Mouse (Mus musculus) liver, embryonic 16.5 days (tissue): ENCODE measurements around the gene Ryk. TPM values are rescaled to one million over a fixed set of nuclear protein-coding genes. Genes with fewer than 3 reads are reported as not detected.
"Not testable (repeated sequence)": the region's sequence is repeated elsewhere in the genome, so short reads cannot be mapped to it uniquely, and the experiment has no call there.

Experiments
- ATAC-seq: fragments of 200-750 bp; cut with Nextera tagmentation; 2 replicates; pipeline ENCODE4 v1.8.0; 2017; ENCODE audit warnings: low read depth, mild to moderate bottlenecking, moderate number of reproducible peaks, moderate library complexity
- H3K27ac ChIP-seq: fragments of 300-500 bp; sonication (generic); 2 replicates; pipeline ENCODE4 v1.5.1; 2014; ENCODE audit warnings: mild to moderate bottlenecking, low read length
- H3K27me3 ChIP-seq: fragments of 300-500 bp; sonication (generic); 2 replicates; pipeline ENCODE4 v1.6.1; 2014; ENCODE audit warnings: low read depth, low read length, mixed read lengths; ENCODE audit not compliant: control insufficient read depth, insufficient read depth
- H3K36me3 ChIP-seq: fragments of 300-500 bp; sonication (generic); 2 replicates; pipeline ENCODE4 v1.6.1; 2014; ENCODE audit warnings: mild to moderate bottlenecking; ENCODE audit not compliant: control insufficient read depth, insufficient read depth
- H3K4me1 ChIP-seq: fragments of 300-500 bp; sonication (generic); 2 replicates; pipeline ENCODE4 v1.6.1; 2014; ENCODE audit warnings: low read depth, low read length, mixed read lengths; ENCODE audit not compliant: control insufficient read depth
- H3K4me2 ChIP-seq: fragments of 300-500 bp; sonication (generic); 2 replicates; pipeline ENCODE4 v1.6.1; 2014; ENCODE audit warnings: low read depth, low read length, mixed read lengths
- H3K4me3 ChIP-seq: fragments of 300-500 bp; sonication (generic); 2 replicates; pipeline ENCODE4 v1.5.1; 2014; ENCODE audit warnings: low read depth, mild to moderate bottlenecking, low read length
- H3K9ac ChIP-seq: fragments of 300-500 bp; sonication (generic); 2 replicates; pipeline ENCODE4 v1.6.1; 2014; ENCODE audit warnings: low read depth, low read length
- H3K9me3 ChIP-seq: fragments of 300-500 bp; sonication (generic); replicated peaks from 2 replicates; pipeline ENCODE4 v1.6.1; 2016; ENCODE audit warnings: low read length; ENCODE audit not compliant: control insufficient read depth
- WGBS: fragments of 180-500 bp; shearing (Covaris S2); extraction: QIAGEN DNeasy Blood & Tissue Kit; methylation state at CpG from one replicate; pipeline ENCODE4 v1.1.7; 2014; ENCODE audit not compliant: insufficient replicate concordance; 5-methylcytosine and 5-hydroxymethylcytosine counted together
- polyA plus RNA-seq: library from polyadenylated mRNA; unstranded; fragments of >200 nt; fragmentation: Nextera tagmentation; extraction: Ambion mirVana; gene quantifications from 2 replicates; pipeline ENCODE4 v1.2.1, GENCODE M21; 2015

The Ryk gene
- polyA plus RNA-seq, 1 experiment from 2014 or later, result 3.0 TPM

- H3K4me1 ChIP-seq, result no peaks in the 10 kb centered on the region
- H3K9ac ChIP-seq, result no peak overlapping the region
- H3K9me3 ChIP-seq, result no peaks in the 10 kb centered on the region
- H3K4me3 ChIP-seq, result no peak overlapping the region
- 69% methylated on average over 3 of the region's 3 CpGs for WGBS
- H3K36me3 ChIP-seq, result no peaks in the 10 kb centered on the region; the same call in 1 of the 2 replicates
- H3K4me2 ChIP-seq, result no peak overlapping the region
- H3K27me3 ChIP-seq, result no peaks in the 10 kb centered on the region
- H3K27ac ChIP-seq, result no peak overlapping the region
- no peak for ATAC-seq
Measured at GRCm38 (mm10) chr9:102911526-102911925, 76.8 kb downstream of the Ryk start.

GRCm38 (mm10) chr9:102912516-102913035 lies 77.9 kb downstream of the Ryk start:
- no peak for ATAC-seq
- no peak overlapping the region for H3K4me3 ChIP-seq
- H3K36me3 ChIP-seq, result no peaks in the 10 kb centered on the region; the same call in 1 of the 2 replicates
- no peak overlapping the region for H3K4me2 ChIP-seq
- 81% methylated on average over 10 of the region's 10 CpGs for WGBS
- H3K27ac ChIP-seq, result no peak overlapping the region
- no peaks in the 10 kb centered on the region for H3K27me3 ChIP-seq
- H3K9me3 ChIP-seq, result no peaks in the 10 kb centered on the region
- H3K4me1 ChIP-seq, result no peaks in the 10 kb centered on the region
- H3K9ac ChIP-seq, result no peak overlapping the region

GRCm38 (mm10) chr9:102913597-102913996 lies 78.9 kb downstream of the Ryk start:
- 68% methylated on average over 3 of the region's 3 CpGs for WGBS
- not testable (repeated sequence) for H3K9me3 ChIP-seq, H3K27me3 ChIP-seq, ATAC-seq, H3K4me2 ChIP-seq, H3K9ac ChIP-seq, H3K36me3 ChIP-seq, H3K4me1 ChIP-seq, H3K27ac ChIP-seq, H3K4me3 ChIP-seq

DNA sequence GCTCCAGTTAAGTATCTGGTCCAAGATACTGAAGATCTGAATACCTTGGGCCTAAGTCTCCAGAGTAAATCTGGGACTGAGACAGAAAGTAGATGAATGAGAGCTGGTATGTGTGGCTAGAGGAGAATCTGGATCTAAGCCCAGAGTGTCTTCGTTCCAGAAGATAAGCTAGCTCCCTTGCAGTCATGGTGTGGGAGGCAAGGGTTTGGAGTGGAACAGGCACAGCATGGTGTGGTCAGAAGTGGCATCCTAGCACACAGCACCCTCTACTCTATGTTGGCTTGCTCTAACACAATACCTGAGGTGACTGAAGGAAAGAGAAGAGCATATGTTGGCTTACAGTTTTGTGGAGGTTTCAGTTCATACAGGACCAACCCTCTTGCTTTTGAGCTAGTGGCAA lies 79.9 kb downstream of the Ryk start:
- no peak for ATAC-seq
- Histone ChIP-seq H3K27ac (no peak overlapping the region), H3K27me3 (no peaks in the 10 kb centered on the region), H3K9me3 (no peaks in the 10 kb centered on the region), H3K9ac (no peak overlapping the region), H3K4me3 (no peak overlapping the region), H3K4me2 (no peak overlapping the region), H3K4me1 (no peaks in the 10 kb centered on the region), H3K36me3 (no peaks in the 10 kb centered on the region; the same call in 1 of the 2 replicates)
- WGBS, result 39% methylated on average over 1 of the region's 1 CpGs

DNA sequence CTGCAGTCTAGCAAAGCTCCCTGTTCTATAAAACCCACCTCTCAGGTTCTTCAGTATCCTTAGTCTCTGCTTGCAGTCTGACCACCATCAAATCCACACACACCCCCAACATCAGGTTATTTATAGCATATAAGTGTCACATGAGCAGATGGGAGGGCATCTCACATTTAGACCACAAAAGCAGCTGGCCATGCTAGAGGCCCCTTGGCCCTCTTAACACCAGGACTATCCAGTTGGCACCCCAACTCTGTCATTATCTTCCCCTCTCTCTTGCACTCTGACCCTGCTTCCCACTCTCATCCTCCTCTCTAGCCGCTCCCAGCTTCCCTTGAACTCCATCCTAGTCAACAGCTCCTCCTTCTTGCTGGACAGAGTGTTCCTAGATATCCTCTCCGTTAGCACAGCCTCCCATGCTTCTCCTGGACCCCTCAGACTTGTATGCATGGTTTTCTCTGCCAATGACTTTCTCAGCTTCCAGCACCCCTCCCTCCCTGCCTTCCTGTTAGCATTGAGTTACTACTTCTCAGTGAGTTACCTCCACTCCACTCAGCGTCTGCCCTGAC lies 80.7 kb downstream of the Ryk start:
- ATAC-seq, result no peak

DNA sequence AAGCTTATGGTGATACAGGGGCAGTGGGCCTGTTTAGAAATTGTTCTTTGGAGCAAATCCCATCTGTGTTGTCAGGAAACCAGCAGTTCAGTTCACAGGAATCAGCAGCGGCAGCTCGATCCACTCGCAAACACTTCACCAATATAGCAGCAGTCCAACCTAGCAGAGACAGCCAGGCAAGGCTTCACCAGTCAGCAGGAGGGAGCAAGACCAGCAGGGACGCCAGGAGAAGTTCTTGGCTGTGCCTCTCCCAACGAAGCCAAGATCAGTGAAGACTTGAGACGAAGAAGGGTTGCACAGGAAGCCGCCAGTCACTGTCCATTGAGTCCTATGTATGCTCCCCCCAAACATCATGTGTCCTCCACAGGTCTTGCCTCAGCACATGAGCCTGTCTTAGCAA lies 81.4 kb downstream of the Ryk start:
- Histone ChIP-seq H3K4me2 (no peak overlapping the region), H3K9me3 (no peaks in the 10 kb centered on the region), H3K27me3 (no peaks in the 10 kb centered on the region), H3K36me3 (no peaks in the 10 kb centered on the region), H3K9ac (no peak overlapping the region), H3K27ac (no peak overlapping the region), H3K4me1 (no peaks in the 10 kb centered on the region), H3K4me3 (no peak overlapping the region)
- 79% methylated on average over 7 of the region's 7 CpGs for WGBS
- no peak for ATAC-seq

More for the DNA sequence above, 80.7 kb downstream of the Ryk start:
- Histone ChIP-seq H3K36me3 (no peaks in the 10 kb centered on the region), H3K4me1 (no peaks in the 10 kb centered on the region), H3K4me3 (no peak overlapping the region), H3K9me3 (no peaks in the 10 kb centered on the region), H3K4me2 (no peak overlapping the region), H3K27ac (no peak overlapping the region), H3K9ac (no peak overlapping the region), H3K27me3 (no peaks in the 10 kb centered on the region)
- 63% methylated on average over 3 of the region's 3 CpGs for WGBS

DNA sequence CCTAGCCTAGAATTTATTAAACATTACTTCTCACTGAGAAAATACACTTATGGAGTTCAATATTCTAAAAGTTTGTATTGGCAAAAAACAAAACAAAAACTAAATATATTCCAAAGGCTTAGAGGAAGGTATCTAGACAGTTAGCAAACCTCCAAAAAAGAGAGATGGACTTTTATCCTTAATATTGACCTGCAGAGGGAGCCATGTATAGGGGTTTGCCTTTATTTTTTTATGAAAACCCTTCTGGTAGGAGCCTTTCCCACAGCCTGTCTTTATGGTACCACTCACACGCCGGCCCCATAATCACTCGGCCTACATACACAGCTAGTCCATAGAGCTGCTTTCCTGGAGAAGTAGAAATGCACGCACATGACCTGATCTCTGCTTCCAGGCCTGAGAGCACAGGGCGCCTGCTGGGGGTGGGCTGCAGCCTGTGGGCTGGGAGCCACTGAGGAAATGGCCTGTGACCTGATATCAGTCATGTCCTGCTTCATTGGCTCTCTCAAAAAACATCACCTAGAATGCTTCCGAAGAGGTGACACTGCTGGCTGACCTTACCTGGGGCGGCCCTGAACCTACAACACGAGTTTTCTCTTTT lies 82.9 kb downstream of the Ryk start:
- Histone ChIP-seq H3K27me3 (no peaks in the 10 kb centered on the region), H3K4me1 (no peaks in the 10 kb centered on the region), H3K4me3 (no peak overlapping the region), H3K9me3 (no peaks in the 10 kb centered on the region), H3K27ac (no peak overlapping the region), H3K36me3 (no peaks in the 10 kb centered on the region), H3K4me2 (no peak overlapping the region), H3K9ac (no peak overlapping the region)
- ATAC-seq, result no peak
- WGBS, result 60% methylated on average over 8 of the region's 8 CpGs

DNA sequence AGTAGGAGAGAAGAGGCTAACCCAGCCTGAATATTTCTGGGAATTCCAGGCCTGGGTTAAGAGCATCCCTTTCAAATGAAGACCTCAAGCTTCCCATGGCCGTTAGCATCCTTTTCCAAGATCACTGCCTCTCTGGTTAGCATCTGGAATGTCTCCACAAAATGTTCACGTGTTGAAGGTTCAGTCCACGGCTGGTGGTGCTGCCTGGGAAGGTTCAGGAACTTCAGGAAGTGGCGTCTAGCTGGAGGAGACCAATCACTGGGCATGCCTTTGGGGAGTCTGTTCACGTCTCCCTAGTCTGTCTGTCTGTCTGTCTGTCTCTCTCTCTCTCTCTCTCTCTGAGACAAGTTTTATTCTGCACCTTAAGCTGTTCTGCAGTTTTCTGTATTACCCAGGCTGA lies 84.8 kb downstream of the Ryk start:
- Histone ChIP-seq H3K36me3 (no peaks in the 10 kb centered on the region), H3K9me3 (no peaks in the 10 kb centered on the region), H3K27me3 (no peaks in the 10 kb centered on the region), H3K9ac (no peak overlapping the region), H3K27ac (no peak overlapping the region), H3K4me3 (no peak overlapping the region), H3K4me2 (no peak overlapping the region), H3K4me1 (no peaks in the 10 kb centered on the region)
- WGBS, result 48% methylated on average over 5 of the region's 5 CpGs
- no peak for ATAC-seq

GRCm38 (mm10) chr9:102921791-102922190 lies 87.1 kb downstream of the Ryk start:
- Histone ChIP-seq H3K9ac (no peak overlapping the region), H3K4me1 (no peaks in the 10 kb centered on the region), H3K27ac (no peak overlapping the region), H3K36me3 (no peaks in the 10 kb centered on the region), H3K27me3 (no peaks in the 10 kb centered on the region), H3K9me3 (no peaks in the 10 kb centered on the region), H3K4me2 (no peak overlapping the region), H3K4me3 (no peak overlapping the region)
- no peak for ATAC-seq
- WGBS, result 67% methylated on average over 13 of the region's 13 CpGs
